Mouse (Mus musculus) megakaryocyte, embryonic 14.5 days (primary cell): ENCODE measurements at regions not wholly inside any gene's neighbourhood (a gene's known extent, or its start where the extent isn't known, plus 50 kb on each side); places are given as distances from the start of the nearest gene placed in this dataset.

ENCODE experiments used
- FLI1 ChIP-seq: IDR thresholded peaks from 2 replicates; pipeline ENCODE4 v1.6.1; 2012; ENCODE audit warnings: low read length, inconsistent platforms, mixed read lengths
- GATA1 ChIP-seq: IDR thresholded peaks from 3 replicates; pipeline ENCODE4 v1.6.1; 2012; ENCODE audit warnings: mixed read lengths, low read length, inconsistent platforms, borderline replicate concordance

DNA sequence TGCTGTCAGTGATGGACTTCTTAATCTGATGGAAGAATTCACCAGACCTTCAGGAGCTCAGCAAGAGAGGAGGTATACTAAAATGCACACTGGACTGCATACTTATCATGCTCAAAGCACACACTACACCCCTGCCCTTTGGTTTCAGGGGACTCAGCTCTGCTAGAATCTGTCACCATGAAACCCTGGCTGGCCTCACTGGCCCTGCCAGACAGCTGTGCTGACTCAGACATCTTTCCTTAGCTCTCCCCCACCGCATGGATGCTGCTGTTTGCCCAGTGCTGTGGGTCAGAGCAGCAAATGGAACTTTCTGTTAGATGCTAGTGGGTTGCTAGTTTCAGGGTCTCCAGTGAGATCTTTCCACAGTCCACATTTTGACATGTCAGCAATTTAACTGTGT is 64.9 kb upstream of the 9630041A04Rik start:
- no peak for TF ChIP-seq GATA1
- no peak for TF ChIP-seq FLI1
